Mouse (Mus musculus) spleen, postnatal 14 days (tissue): Measurements from ENCODE around the gene Rxfp1.
"Not testable (repeated sequence)": the region's sequence is repeated elsewhere in the genome, so short reads cannot be mapped to it uniquely, and the experiment has no call there.

Experiments
- DNase-seq, 2 experiments: peaks; one replicate each; pipeline ENCODE4 v3.0.0; 2021 to 2022; ENCODE audit warnings: low spot score in 2 of 2

The Rxfp1 gene

GRCm38 (mm10) chr3:79737780-79738179 is at the start of gene Rxfp1:
Gene Rxfp1, minus strand, starts transcription at chr3:79737880.
- DNase-seq = no peak

DNA sequence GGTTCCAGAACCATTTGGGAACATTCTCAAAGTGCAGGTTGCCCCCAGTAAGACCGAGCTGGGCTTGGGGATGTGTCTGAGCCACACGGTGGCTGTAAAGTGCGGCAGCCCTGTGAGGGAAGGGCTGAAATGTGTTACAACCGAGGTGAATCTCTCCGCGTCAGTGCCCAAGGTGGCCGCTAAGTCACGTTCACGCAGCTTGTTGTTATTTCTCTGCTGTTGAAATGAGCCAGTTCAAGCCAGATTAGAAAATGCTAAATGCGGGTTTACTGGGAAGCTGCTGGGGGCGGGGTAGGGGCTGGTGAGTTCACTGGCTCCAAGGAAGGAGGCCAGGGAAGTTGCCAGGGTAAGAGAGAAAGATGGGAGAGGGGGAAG is 46.7 kb upstream of the Rxfp1 start:
- DNase-seq = no peak

DNA sequence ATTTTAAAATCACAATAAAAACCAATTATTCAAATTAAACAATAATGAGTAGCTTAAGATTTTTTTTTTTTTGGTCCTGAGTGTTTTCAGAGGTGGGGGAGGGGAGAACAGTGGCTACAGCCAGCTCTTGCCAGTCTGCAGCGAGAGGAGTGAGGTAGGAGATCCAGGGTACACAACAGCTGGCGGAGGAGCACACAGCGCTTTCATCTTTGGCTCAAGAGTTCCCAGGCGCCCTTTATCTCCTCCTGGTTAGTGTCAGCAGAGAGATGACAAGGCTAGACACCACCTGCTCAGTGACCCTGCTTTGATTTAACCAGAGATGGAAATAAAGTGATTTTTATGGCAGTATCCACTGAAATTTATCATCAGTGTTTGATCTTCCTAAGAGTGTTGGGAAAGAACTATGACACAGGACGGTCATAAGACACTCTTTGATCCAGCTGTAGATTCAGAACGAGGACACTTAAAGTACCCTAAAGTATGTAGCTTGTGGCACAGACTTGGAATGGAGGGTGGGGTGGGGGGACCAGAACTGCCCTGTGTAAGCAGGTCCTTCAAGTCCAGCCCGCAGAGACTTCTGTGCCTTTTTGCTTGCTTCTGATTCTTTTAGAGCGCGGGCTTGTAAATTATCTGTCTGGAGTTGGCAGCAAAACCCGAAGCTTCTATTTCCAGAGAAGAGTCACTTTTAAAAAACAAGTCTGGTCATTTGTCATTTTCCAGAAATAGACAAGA is 46.1 kb upstream of the Rxfp1 start:
- DNase-seq = no peak

GRCm38 (mm10) chr3:79772701-79773100 is 35.0 kb upstream of the Rxfp1 start:
- no peak for DNase-seq

DNA sequence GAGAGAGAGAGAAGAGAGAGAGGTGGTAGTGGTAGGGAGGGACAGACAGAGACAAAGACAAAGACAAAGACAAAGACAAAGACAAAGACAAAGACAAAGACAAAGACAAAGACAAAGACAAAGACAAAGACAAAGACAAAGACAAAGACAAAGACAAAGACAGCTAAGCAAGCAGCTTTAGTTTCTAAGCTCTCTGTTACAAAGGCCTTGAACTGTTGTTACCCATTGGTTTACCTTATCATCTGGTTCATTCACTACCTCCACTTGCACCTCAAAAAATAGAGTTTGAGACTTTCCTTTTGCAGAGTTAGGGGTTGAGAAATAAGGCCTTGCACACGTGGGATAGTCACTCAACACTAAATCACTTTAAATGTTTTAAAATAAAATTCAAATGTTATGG is 16.1 kb upstream of the Rxfp1 start:
- DNase-seq = no peak

DNA sequence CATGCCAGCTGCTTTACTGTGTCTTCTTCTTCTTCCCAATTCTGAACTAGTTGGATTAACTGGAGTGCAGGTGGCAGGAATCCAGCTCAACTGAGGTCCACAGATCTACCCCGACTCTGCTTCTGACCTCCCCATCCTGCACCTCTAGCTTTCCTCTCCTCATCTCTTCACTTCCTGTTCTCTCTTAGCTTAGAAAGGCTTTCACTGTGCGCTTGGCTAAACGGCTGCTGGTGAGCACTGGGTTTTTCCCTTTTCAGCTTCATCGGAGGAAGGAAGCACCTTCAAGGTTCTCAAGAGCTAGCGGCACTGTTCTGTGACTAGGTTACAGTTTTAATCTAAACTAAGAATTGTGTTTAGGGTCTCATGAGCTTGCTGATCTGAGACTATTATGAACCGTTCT is 8.9 kb upstream of the Rxfp1 start:
- no peak for DNase-seq

DNA sequence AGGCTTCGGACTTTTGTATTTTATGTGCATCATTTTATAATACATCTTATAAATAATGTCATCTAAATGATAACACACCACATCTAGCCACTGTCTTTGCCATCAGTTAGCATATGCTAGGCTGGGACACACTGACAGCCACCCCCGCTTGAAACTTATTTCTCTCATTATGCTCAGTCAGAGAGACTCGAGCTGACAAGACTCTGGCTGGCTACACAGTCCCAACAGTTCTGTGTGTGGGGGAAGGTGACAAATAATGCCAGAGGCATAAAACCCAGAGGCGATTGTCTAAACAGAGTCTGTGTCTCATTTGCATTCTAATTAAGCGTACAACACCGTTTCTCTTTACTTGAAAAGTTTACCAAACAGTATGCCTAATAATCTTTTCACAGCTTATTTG is 7.4 kb upstream of the Rxfp1 start:
- DNase-seq = no peak

- no peak for DNase-seq
Measured at GRCm38 (mm10) chr3:79744415-79744814, 6.7 kb upstream of the Rxfp1 start.

DNA sequence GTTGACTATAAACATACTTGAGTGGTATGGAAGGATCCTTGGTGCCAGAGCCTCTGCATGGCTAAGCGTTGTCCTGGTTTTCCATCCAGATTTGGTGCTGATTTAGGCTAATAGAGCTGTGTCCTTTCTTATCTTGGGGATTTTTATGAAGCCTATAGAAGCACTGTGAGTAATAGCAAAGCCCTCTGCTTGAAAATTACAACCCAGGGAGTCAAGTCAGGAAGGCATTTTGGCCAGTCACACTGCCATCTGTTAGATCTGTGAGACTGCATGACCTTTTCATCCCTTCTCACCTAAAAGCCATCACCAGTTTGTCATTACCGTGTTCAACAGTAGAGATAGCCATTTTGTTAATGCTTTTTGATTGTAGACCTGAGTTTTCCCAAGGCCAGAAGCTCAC is 2.7 kb upstream of the Rxfp1 start:
- no peak for DNase-seq

- no peak for DNase-seq
Measured at GRCm38 (mm10) chr3:79738451-79738850, 771 bp upstream of the Rxfp1 start.

- no peak for DNase-seq
Measured at GRCm38 (mm10) chr3:79726506-79727075, 11.1 kb downstream of the Rxfp1 start.

- DNase-seq = no peak
Measured at GRCm38 (mm10) chr3:79720756-79721484, 16.8 kb downstream of the Rxfp1 start.

DNA sequence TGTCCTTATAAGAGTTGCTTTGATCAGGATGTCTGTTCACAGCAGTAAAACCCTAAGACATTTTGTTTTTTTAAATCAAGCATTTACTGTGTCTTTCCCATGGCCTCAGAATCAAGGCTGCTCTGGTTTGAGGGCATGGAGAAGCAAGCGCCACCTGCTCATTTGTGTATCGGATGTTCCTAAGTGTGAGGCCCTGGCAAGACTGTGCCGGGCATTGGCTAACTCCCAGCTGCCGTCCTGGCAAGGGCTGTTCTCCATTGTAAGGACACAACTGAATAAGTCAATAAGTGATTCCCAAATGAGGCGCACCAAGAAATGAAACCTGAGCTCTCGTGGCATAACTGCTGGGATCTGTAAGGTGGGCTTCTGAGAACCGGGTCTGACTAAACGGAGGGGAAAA is 31.2 kb downstream of the Rxfp1 start:
- DNase-seq = no peak

- DNase-seq = no peak
Measured at GRCm38 (mm10) chr3:79703135-79703534, 34.5 kb downstream of the Rxfp1 start.

GRCm38 (mm10) chr3:79691957-79692356 is 45.7 kb downstream of the Rxfp1 start:
- DNase-seq = no peak

DNA sequence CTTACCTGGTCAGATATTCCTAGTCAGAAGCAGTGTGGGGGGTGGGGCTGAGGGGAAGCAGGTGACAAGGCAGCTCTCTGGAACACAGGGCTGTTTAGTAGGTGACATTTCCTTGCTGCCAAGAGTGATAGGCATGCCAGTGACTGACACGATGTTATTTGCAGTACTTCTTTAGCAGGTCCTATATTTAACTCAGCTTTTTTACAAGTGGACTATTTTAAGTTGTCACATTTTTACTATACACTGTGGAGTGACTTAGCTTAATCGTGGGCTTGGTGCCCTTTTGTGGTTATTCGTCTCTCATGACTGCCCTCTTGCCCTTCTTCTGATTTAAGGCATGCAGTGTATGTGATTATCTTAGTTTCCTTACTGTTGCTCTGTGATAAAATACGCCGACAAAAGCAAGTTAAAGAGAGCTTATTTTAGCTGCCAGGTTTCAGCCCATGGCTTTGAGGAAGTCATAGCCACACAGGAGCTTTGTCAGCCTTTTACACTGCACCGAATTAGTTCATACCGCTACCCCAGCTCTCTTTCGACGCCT is 47.5 kb downstream of the Rxfp1 start:
- no peak for DNase-seq

DNA sequence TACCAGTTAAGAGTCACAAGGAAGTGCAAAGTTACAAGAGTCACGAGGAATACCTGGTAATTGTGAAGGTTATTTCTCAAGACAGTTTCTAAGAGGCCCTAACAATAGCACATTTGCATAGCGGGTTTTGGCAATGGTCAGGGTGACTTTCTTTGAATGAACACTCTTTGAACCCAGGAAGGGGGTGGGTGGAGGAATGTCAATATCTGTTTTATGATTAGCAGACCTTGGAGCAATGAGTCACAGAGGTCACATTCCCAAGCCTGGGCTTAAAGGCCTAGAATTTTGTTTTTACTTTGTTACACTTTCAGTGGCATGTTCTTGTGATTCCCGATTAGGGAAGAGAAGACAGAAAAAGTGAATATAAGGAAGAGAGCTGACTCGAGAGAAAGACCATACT is 49.6 kb downstream of the Rxfp1 start:
- not testable (repeated sequence) for DNase-seq

DNA sequence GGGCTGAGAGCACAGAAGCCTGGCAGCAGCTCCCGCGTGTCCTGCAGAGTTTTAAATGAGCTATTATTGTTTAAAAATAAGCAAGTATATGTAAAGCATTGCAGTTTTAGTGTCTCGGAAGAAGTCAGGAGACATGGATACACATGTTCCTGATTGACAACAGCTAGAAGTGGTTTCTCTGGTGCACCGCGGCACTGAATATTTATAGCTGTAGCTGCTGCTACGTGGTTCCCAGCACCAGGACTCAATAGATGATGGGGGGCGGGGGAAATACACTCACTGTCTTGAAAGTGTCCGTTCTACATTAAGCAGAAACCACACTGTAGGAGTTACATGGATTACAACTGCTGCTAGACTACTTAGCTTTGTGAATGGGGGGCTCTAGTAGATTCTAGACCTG is 54.2 kb downstream of the Rxfp1 start:
- DNase-seq = no peak

DNA sequence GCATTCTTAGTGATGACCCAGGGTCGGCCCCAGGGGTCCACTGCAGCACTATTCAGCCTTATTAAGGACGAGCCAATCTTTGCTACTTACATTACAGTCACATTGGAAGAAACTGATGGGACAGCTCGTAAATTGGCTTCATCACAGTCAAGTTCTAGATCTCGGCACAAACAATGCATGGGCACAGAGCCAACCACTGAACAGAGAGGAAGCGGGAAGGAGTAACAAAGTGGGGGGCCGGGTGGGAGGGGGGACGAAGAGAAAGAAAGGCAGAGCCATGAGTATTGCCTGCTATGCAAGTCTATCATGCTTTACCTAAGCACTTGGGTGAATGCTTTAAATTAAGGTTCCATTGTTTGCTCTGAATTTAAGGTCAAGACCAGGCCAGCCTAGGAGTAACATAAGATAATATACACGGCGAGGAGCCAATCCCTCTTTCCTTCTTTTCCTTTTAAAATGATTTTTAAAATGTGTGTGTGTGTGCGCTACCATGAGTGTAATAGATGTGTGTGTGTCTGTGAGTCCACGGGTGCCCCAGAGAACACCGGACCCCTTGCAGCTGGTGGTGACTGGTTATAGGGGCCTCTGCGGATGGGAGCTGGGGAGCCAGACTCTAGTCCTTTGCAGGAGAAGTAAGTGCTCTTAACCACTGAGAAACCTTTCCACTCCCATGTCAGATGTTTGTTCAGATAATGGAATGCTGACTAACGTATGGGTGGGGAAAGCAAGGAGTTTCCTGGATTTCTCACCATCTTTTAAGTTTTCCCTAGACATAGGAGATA is 55.1 kb downstream of the Rxfp1 start:
- no peak for DNase-seq

DNA sequence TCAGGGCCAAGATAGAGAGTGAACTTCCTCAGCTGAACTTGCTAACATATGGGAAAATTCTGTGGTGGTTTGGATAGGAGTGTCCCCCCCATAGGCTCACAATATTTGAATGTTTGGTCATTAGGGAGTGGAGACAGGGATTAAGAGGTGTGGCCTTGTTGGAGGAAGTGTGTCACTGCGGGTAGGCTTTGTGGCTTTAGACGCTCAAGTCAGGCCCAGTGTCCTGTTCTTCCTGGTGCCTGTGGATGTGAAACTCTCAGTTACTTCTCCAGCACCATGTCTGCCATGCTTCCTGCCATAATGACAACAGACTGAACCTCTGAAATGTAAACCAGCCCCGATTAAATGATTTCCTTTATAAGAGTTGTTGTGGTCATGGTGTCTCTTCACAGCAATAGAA is 61.3 kb downstream of the Rxfp1 start:
- DNase-seq = no peak

DNA sequence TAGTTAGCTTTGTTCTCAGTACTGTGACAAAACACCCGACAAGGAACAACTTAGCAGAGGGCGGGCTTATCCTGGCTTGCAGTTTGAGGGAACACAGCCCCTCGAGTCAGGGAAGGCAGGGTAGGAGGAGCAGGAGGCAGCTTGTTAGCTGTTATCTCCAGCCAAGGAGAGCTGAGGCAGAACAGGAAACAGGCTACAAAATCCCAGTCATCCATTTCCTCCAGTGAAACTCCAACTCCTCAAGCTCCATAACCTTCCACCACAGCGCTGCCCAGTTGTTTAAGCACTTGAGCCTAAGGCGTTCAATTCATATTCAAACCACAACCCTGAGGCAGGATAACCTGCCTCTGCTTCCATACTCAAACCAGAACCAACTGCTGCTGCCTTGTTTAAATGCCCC is 63.0 kb downstream of the Rxfp1 start:
- no peak for DNase-seq

- peak in 1 of 2 experiments; percentile 35 for DNase-seq
Measured at GRCm38 (mm10) chr3:79673082-79673481, 64.6 kb downstream of the Rxfp1 start.
